Mouse (Mus musculus) testis, adult 2 months (tissue): ENCODE results near the gene Pdgfc. TPM values are rescaled to one million over a fixed set of nuclear protein-coding genes. Genes with fewer than 3 reads are reported as not detected.
"Not testable (repeated sequence)": the region's sequence is repeated elsewhere in the genome, so short reads cannot be mapped to it uniquely, and the experiment has no call there.

Experiments used
- H3K27ac ChIP-seq: fragments of 200-500 bp; 2 replicates; pipeline ENCODE4 v1.5.1; 2012; ENCODE audit warnings: low read depth, low read length; ENCODE audit not compliant: control insufficient read depth, insufficient read depth
- H3K27me3 ChIP-seq: fragments of 200-500 bp; 2 replicates; pipeline ENCODE4 v1.6.1; 2012; ENCODE audit warnings: mild to moderate bottlenecking, low read length, moderate library complexity; ENCODE audit not compliant: control insufficient read depth, insufficient read depth
- H3K36me3 ChIP-seq: fragments of 200-500 bp; 2 replicates; pipeline ENCODE4 v1.6.1; 2012; ENCODE audit warnings: mild to moderate bottlenecking, low read length; ENCODE audit not compliant: control insufficient read depth, insufficient read depth
- H3K4me1 ChIP-seq: fragments of 200-500 bp; 2 replicates; pipeline ENCODE4 v1.6.1; 2012; ENCODE audit warnings: low read length; ENCODE audit not compliant: control insufficient read depth, insufficient read depth
- H3K4me3 ChIP-seq: fragments of 200-500 bp; 2 replicates; pipeline ENCODE4 v1.5.1; 2012; ENCODE audit warnings: low read depth, mild to moderate bottlenecking, low read length, moderate library complexity, mixed read lengths; ENCODE audit not compliant: control insufficient read depth
- CTCF ChIP-seq: fragments of 200-500 bp; IDR thresholded peaks from 2 replicates; pipeline ENCODE4 v1.5.1; 2012; ENCODE audit warnings: low read depth, mild to moderate bottlenecking, inconsistent platforms, low read length, moderate library complexity; ENCODE audit not compliant: control insufficient read depth, insufficient read depth, insufficient replicate concordance
- POLR2A ChIP-seq: fragments of 200-500 bp; IDR thresholded peaks from 2 replicates; pipeline ENCODE4 v1.6.1; 2012; ENCODE audit warnings: low read depth, mild to moderate bottlenecking, inconsistent platforms, low read length, moderate library complexity; ENCODE audit not compliant: control insufficient read depth
- polyA plus RNA-seq: library from polyadenylated mRNA; depleted of rRNA; stranded (reverse); fragments of >200 nt; gene quantifications from 2 replicates; pipeline ENCODE4 v1.2.3, GENCODE M21; 2012

Gene Pdgfc
- polyA plus RNA-seq, 1 experiment: 3.7 TPM

DNA sequence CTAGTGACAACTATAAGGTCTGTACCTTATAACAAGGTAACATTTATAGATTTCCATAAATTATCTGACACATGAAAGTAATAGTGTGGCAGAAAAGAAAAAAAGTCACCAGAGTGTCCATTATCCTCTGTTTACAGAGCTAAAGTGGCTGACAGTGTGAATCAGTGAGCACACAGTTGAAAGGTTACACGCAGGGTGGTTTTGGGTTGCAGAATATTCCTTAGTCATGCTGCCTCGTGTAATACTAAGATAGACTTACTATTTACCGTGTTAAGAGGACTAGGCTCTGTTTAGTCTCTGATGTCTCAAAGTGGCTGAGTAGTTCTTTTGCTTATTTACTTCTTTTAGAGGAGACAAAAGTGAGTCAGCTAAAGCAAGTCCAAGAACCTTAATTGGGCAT, 100.8 kb downstream of the Pdgfc start:
- Histone ChIP-seq H3K36me3 (no peaks in the 10 kb centered on the region), H3K27ac (no peak overlapping the region), H3K4me1 (no peaks in the 10 kb centered on the region), H3K27me3 (no peaks in the 10 kb centered on the region), H3K4me3 (no peak overlapping the region)
- TF ChIP-seq CTCF (no peak), POLR2A (no peak)

DNA sequence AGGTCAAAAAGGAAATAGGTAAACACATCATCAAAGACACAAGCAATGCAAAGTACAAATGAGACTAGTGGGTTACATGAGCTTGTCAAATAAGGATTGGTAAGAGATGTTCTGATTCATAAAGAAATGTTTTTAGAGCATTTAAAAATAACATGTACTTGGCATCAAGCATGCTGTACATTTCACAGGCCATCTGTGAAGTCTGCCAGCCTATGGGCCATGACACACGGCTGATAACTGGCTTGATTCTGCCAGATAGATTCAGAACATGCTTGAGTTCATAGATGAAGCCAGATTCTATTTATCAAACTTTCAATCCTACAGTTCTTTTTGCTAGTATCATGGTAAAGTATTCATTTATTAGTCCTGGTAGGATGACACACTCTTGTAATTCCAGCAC, 101.8 kb downstream of the Pdgfc start:
- H3K4me3 ChIP-seq, H3K36me3 ChIP-seq, H3K27me3 ChIP-seq, H3K4me1 ChIP-seq, H3K27ac ChIP-seq: not testable (repeated sequence)

GRCm38 (mm10) chr3:81143730-81144129, 107.5 kb downstream of the Pdgfc start:
- H3K36me3 ChIP-seq: no peaks in the 10 kb centered on the region
- H3K4me3 ChIP-seq: no peak overlapping the region
- TF ChIP-seq CTCF: no peak
- no peak for TF ChIP-seq POLR2A
- H3K27ac ChIP-seq: no peak overlapping the region
- no peaks in the 10 kb centered on the region for H3K4me1 ChIP-seq
- no peaks in the 10 kb centered on the region for H3K27me3 ChIP-seq

- Histone ChIP-seq H3K4me1 (no peaks in the 10 kb centered on the region), H3K4me3 (no peak overlapping the region), H3K27ac (no peak overlapping the region), H3K27me3 (no peaks in the 10 kb centered on the region), H3K36me3 (no peaks in the 10 kb centered on the region)
- no peak for TF ChIP-seq CTCF
- TF ChIP-seq POLR2A: no peak
Measured at GRCm38 (mm10) chr3:81149109-81149521, 112.9 kb downstream of the Pdgfc start.

- no peak overlapping the region for H3K4me3 ChIP-seq
- no peak for TF ChIP-seq CTCF
- TF ChIP-seq POLR2A: no peak
- no peaks in the 10 kb centered on the region for H3K4me1 ChIP-seq
- H3K36me3 ChIP-seq: no peaks in the 10 kb centered on the region
- H3K27me3 ChIP-seq: no peaks in the 10 kb centered on the region
- no peak overlapping the region for H3K27ac ChIP-seq
Measured at GRCm38 (mm10) chr3:81150228-81150627, 114.0 kb downstream of the Pdgfc start.

- H3K4me3 ChIP-seq: no peak overlapping the region
- no peaks in the 10 kb centered on the region for H3K4me1 ChIP-seq
- H3K27ac ChIP-seq: no peak overlapping the region
- no peaks in the 10 kb centered on the region for H3K27me3 ChIP-seq
- TF ChIP-seq POLR2A (no peak), CTCF (no peak)
- no peaks in the 10 kb centered on the region for H3K36me3 ChIP-seq
Measured at GRCm38 (mm10) chr3:81154420-81154819, 118.2 kb downstream of the Pdgfc start.

DNA sequence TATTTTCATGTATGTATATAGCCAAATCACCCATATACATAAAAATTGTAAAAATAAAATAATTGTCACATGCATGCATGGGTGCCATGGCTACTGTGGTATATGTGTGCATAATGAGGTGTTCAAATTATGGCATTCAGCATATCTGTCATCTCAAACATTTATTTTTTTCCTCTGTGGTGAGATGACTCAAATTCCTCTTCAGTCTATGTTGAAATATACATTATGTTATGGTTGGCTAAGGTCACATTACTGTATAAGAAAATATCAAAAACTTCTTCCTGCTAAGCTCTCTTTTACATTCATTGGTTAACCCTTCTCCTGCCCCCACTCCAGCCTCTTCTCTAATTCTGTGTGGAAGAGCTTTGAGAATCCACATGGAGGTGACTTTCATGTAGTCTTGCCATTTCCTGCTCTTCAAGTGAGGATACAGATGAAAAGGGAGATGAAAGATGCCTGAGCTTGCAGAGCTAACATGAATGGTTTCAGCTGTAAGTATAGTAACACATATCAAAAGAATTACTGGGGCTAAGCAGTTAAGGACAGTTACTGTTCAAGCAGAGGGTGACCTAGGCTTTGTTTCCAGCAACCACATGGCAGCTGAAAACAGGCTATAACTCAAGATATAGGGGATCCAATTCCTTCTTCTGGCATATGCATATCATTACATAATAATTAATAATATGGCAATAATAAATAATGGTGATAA, 124.4 kb downstream of the Pdgfc start:
- H3K27me3 ChIP-seq: no peaks in the 10 kb centered on the region
- no peak overlapping the region for H3K4me3 ChIP-seq
- no peak for TF ChIP-seq CTCF
- TF ChIP-seq POLR2A: no peak
- H3K36me3 ChIP-seq: no peaks in the 10 kb centered on the region
- H3K4me1 ChIP-seq: no peaks in the 10 kb centered on the region
- no peak overlapping the region for H3K27ac ChIP-seq

DNA sequence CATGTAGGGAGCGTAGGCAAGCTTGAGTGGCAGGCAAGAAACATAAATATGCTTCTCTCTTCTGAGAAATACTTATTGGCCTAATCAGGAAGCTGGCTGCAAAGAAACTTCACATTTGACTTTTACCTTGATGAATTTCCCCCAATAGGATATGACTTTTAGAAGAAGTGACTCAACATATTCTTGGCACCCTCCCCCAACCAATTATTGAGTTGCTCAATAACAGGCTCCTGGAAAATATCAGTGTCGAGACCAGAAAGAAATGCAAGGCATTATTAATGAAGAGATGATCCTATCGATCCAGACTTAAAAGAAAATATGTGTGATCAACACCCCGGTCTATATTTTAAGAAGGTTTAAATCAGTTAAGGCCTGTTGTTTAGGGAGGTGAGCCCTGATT, 125.9 kb downstream of the Pdgfc start:
- no peaks in the 10 kb centered on the region for H3K4me1 ChIP-seq
- H3K27me3 ChIP-seq: no peaks in the 10 kb centered on the region
- H3K4me3 ChIP-seq: no peak overlapping the region
- no peaks in the 10 kb centered on the region for H3K36me3 ChIP-seq
- TF ChIP-seq POLR2A: no peak
- no peak for TF ChIP-seq CTCF
- H3K27ac ChIP-seq: no peak overlapping the region
